Mouse (Mus musculus) embryonic facial prominence, embryonic 12.5 days (tissue): ENCODE measurements around the gene Itpr2. TPM values are rescaled to one million over a fixed set of nuclear protein-coding genes. Genes with fewer than 3 reads are reported as not detected.

Experiments
- ATAC-seq: fragments of 200-750 bp; cut with Nextera tagmentation; 2 replicates; pipeline ENCODE4 v1.8.0; 2017; ENCODE audit not compliant: insufficient number of reproducible peaks, insufficient read depth, low FRiP score, low TSS enrichment
- H3K27ac ChIP-seq: fragments of 300-500 bp; sonication (generic); 2 replicates; pipeline ENCODE4 v1.5.1; 2016; ENCODE audit warnings: mild to moderate bottlenecking
- H3K27me3 ChIP-seq: fragments of 300-500 bp; sonication (generic); 2 replicates; pipeline ENCODE4 v1.6.1; 2016; ENCODE audit warnings: mild to moderate bottlenecking, moderate library complexity
- H3K36me3 ChIP-seq: fragments of 300-500 bp; sonication (generic); 2 replicates; pipeline ENCODE4 v1.6.1; 2016; ENCODE audit warnings: mild to moderate bottlenecking
- H3K4me1 ChIP-seq: fragments of 300-500 bp; sonication (generic); 2 replicates; pipeline ENCODE4 v1.6.1; 2016
- H3K4me2 ChIP-seq: fragments of 300-500 bp; sonication (generic); replicated peaks from 2 replicates; pipeline ENCODE4 v1.6.1; 2016; ENCODE audit warnings: mild to moderate bottlenecking, moderate library complexity
- H3K4me3 ChIP-seq: fragments of 300-500 bp; sonication (generic); 2 replicates; pipeline ENCODE4 v1.5.1; 2016; ENCODE audit warnings: mild to moderate bottlenecking
- H3K9ac ChIP-seq: fragments of 300-500 bp; sonication (generic); 2 replicates; pipeline ENCODE4 v1.6.1; 2016; ENCODE audit warnings: mild to moderate bottlenecking, moderate library complexity
- H3K9me3 ChIP-seq: fragments of 300-500 bp; sonication (generic); 2 replicates; pipeline ENCODE4 v1.6.1; 2016; ENCODE audit warnings: mild to moderate bottlenecking, moderate library complexity
- WGBS: fragments of 180-500 bp; shearing (Covaris S2); methylation state at CpG from one replicate; pipeline ENCODE4 v1.1.7; 2016; 5-methylcytosine and 5-hydroxymethylcytosine counted together
- polyA plus RNA-seq: library from polyadenylated mRNA; unstranded; fragments of >200 nt; fragmentation: Nextera tagmentation; extraction: Ambion mirVana; gene quantifications from 2 replicates; pipeline ENCODE4 v1.2.1, GENCODE M21; 2016

Itpr2 gene
- polyA plus RNA-seq, 1 experiment from 2014 or later = 5.9 TPM

DNA sequence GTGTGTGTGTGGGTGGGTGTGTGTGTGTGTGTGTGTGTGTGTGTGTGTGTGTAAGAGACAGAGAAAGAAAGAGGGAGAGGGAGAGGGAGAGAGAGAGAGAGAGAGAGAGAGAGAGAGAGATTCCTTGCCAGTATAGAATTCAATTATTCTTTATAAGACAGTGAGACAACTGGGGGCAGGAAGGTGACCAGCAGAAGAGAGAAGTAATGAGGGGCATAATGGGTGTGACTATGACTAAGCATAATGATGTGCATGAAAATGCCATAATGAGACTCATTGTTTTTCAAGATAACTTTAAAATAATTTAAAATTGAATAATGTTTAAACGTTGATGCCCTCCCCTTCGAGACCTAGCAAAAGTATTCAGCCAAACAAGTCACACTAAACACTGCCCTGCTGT is 272.1 kb downstream of the Itpr2 start:
- ATAC-seq = no peak

DNA sequence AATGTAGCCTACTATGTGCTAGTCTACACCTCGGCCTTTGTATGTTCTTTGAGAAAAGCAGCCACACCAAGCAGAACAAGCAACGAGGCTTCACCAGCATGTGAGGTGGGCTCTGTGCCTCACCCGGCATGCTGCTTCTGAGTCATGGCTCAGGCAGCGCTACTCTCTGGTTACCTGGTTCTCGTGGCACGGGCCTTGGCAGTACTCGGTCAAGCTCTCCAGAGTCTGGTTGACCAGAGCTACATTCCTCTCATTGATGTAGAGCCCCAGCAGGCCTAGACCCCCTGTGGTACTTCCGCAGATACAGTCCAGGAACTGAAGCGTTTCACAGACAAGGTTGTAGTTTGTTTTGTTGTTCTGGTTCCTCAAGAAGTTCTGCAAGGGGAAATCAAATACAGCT is 272.5 kb downstream of the Itpr2 start:
- H3K4me3 ChIP-seq = no peak overlapping the region
- H3K4me1 ChIP-seq = 0 out of 2 replicates have a peak, but pooled peaks cover 8% of the 10 kb centered on the region
- WGBS = 69% methylated on average over 9 of the region's 9 CpGs
- ATAC-seq = no peak
- no peak overlapping the region for H3K27ac ChIP-seq
- no peak overlapping the region for H3K9ac ChIP-seq
- no peaks in the 10 kb centered on the region for H3K9me3 ChIP-seq
- no peak overlapping the region for H3K4me2 ChIP-seq
- H3K27me3 ChIP-seq = no peaks in the 10 kb centered on the region
- no peaks in the 10 kb centered on the region for H3K36me3 ChIP-seq

More for the DNA sequence above, 272.1 kb downstream of the Itpr2 start:
- Histone ChIP-seq H3K4me2 (no peak overlapping the region), H3K27ac (no peak overlapping the region), H3K4me3 (no peak overlapping the region), H3K36me3 (no peaks in the 10 kb centered on the region), H3K9me3 (no peaks in the 10 kb centered on the region), H3K9ac (no peak overlapping the region), H3K27me3 (no peaks in the 10 kb centered on the region), H3K4me1 (0 out of 2 replicates have a peak, but pooled peaks cover 8% of the 10 kb centered on the region)
- WGBS = 84% methylated on average over 2 of the region's 2 CpGs

DNA sequence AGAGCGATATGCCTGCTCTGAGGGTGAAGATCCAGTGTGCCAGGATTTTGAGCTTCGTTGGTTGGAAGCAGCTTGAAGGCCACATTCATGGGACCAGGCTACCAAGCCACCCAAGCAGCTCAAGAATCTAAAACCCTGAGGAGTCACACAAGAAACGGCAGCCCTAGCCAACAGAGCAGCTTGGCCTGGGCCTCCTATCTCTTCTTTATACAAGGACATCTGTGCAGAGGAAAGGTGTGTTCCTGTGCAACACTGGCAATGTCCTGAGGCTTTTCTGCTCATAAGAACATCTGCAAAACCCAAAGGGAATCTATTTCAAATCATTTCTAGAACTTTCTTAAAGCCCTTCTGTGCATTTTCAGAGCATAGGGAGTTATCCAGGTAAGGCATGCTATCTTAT is 274.0 kb downstream of the Itpr2 start:
- Histone ChIP-seq H3K27me3 (no peaks in the 10 kb centered on the region), H3K36me3 (no peaks in the 10 kb centered on the region), H3K9me3 (no peaks in the 10 kb centered on the region), H3K4me1 (0 out of 2 replicates have a peak, but pooled peaks cover 8% of the 10 kb centered on the region), H3K27ac (no peak overlapping the region), H3K9ac (no peak overlapping the region), H3K4me3 (no peak overlapping the region), H3K4me2 (no peak overlapping the region)
- ATAC-seq = no peak
- WGBS = 83% methylated on average over 3 of the region's 3 CpGs

DNA sequence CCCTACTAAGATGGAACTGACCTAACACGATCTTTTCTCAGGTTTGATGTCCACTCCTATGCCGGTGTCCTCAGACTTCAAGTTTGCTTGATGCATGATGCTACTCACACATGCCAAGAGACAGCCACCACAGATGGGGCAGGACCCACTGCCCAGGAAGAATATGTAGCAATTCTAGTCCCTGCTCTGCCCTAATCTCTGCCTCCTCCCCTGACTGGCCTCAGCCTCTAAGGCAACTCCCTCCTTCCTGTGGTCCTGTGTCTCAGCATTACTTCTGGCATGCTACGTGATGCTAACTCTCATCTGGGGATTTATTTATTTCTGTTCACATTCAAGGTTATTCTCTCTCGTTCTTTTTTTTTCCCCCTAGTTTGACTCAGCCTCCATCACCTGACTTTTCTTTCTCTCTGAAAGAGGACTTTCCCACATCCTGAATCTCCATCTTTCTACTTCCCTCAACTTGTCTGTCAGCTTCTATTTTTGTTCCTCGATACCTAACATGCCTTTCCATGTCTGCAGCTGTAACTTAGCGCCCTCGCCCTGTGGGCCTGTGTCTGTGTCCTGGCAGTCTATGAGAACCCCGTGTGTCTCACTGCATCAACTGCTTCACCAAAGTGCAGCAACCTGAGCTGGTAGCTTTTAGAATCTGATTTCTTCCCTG is 279.5 kb downstream of the Itpr2 start:
- no peak overlapping the region for H3K27ac ChIP-seq

DNA sequence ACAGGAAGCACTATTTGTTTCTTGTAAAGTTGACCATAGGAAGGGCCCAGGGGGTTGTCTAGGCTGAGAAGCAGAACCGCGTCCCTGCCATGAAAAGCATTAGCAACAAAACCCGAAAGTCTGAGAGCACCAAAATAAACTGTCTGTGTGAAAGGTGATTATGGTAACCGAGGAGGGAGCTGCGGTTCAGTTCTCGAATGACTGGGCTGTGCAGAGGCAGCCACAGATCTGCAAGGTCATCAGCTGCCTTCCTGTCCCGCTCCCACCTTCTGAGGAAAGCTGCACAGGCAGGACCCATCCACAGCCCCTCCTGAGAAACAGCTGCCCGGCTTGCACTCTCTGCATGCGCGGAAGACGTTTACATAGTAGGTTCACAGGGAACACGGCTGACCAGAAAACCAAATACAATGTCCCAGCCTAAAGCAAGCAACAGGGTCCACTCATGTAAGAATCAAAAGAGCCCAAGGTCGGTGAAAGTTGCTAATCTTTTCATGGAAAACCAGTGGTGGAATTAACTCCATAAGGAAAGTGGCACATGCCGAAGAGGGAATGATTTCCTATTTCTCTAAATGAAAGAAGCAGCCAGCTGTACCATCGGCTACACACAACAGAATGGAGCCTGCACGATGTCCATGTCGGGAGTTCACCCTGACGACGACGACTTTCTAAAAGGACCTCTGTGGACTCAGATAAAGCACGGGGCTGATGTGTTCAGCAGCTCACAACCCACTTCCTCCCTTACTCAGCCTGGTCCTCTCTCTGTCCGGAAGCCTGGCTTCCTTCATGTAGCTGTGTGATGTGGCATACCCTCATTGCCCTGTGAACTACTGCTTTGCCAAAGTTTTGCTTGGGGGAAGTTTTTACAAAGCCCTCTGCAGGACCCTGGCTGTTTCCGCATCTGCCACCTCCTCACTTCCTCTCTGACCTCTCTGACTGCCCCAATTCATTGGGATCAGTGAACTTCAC is 280.4 kb downstream of the Itpr2 start:
- no peak overlapping the region for H3K4me2 ChIP-seq
- 0 out of 2 replicates have a peak overlapping the region, but pooled peaks have one; percentile 55 for H3K27ac ChIP-seq
- no peaks in the 10 kb centered on the region for H3K27me3 ChIP-seq
- H3K36me3 ChIP-seq = no peaks in the 10 kb centered on the region
- H3K9ac ChIP-seq = no peak overlapping the region
- ATAC-seq = no peak
- no peaks in the 10 kb centered on the region for H3K9me3 ChIP-seq
- WGBS = 54% methylated on average over 23 of the region's 23 CpGs
- no peak overlapping the region for H3K4me3 ChIP-seq
- peaks cover 20% of the 10 kb centered on the region for H3K4me1 ChIP-seq

More for the DNA sequence above, 279.5 kb downstream of the Itpr2 start:
- H3K9me3 ChIP-seq = no peaks in the 10 kb centered on the region
- H3K9ac ChIP-seq = no peak overlapping the region
- H3K4me3 ChIP-seq = no peak overlapping the region
- 62% methylated on average over 8 of the region's 8 CpGs for WGBS
- no peaks in the 10 kb centered on the region for H3K27me3 ChIP-seq
- no peak for ATAC-seq
- no peak overlapping the region for H3K4me2 ChIP-seq
- H3K36me3 ChIP-seq = no peaks in the 10 kb centered on the region
- H3K4me1 ChIP-seq = peaks cover 20% of the 10 kb centered on the region

DNA sequence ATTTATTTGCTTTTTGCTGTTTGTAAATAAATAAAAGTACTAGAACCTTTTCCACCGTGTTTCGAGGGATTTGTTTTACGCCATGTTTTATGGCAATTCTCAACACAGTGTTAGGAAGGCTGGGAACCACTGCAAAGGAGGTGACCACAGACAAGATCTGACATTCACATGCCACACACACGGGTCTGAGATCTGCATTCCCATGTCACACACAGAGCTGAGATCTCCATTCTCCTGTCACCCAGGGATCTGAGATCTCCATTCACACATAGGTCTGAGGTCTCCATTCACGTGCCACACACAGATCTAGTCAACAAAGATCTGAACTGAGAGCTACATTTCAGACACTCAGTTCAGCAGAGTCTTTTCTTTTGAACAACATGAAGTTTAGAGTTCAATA is 282.0 kb downstream of the Itpr2 start:
- Histone ChIP-seq H3K4me1 (peaks cover 20% of the 10 kb centered on the region), H3K27me3 (no peaks in the 10 kb centered on the region), H3K9ac (no peak overlapping the region), H3K4me2 (no peak overlapping the region), H3K4me3 (no peak overlapping the region), H3K9me3 (no peaks in the 10 kb centered on the region), H3K36me3 (no peaks in the 10 kb centered on the region), H3K27ac (no peak overlapping the region)
- WGBS = 86% methylated on average over 5 of the region's 5 CpGs
- ATAC-seq = no peak

DNA sequence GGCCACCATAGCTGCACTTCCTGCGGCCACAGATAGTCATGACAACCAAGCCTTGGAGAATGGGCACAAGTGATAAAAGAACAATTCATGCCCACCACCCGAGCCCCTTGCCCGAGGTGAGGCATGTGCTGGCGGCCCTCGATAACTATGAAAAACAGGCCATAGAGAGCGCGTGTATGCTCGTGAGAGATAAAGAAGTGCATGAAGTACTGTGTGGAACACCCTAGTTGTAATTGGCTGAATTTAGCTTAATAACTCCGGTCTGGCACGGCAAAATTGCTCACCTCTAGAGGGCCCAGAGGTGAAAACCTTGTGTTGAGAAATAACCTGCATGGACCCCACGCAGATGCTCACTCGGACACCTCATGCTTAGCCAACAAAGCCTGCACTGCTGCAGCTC is 282.5 kb downstream of the Itpr2 start:
- no peaks in the 10 kb centered on the region for H3K27me3 ChIP-seq
- 87% methylated on average over 12 of the region's 12 CpGs for WGBS

DNA sequence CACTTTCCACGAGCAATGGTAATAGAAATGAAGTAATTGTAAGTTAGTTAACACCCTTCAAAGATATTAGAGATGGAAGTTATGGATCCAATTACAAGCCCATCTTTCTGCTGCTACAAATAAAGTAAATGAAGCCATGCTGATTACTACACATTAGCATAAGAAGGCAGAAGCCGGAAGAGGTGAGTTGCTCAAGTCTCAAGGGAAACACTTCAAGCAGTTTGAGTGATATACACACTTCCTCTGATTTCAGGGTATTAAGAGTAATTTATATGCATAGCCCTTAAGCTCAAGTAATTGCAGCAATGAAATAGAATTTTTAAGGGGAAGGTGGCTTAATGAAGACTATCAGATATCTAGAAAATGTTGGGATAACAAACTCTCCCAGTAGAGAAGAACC is 286.7 kb downstream of the Itpr2 start:
- Histone ChIP-seq H3K27ac (no peak overlapping the region), H3K36me3 (no peaks in the 10 kb centered on the region), H3K4me3 (no peak overlapping the region), H3K9ac (no peak overlapping the region), H3K27me3 (no peaks in the 10 kb centered on the region), H3K9me3 (no peaks in the 10 kb centered on the region), H3K4me2 (no peak overlapping the region), H3K4me1 (no peaks in the 10 kb centered on the region)
- WGBS = 64% methylated on average over 2 of the region's 2 CpGs
- no peak for ATAC-seq

More for the DNA sequence above, 282.5 kb downstream of the Itpr2 start:
- H3K9me3 ChIP-seq = no peaks in the 10 kb centered on the region
- H3K4me2 ChIP-seq = no peak overlapping the region
- no peaks in the 10 kb centered on the region for H3K36me3 ChIP-seq
- peaks cover 20% of the 10 kb centered on the region for H3K4me1 ChIP-seq
- ATAC-seq = no peak
- no peak overlapping the region for H3K4me3 ChIP-seq
- H3K9ac ChIP-seq = no peak overlapping the region
- H3K27ac ChIP-seq = no peak overlapping the region

DNA sequence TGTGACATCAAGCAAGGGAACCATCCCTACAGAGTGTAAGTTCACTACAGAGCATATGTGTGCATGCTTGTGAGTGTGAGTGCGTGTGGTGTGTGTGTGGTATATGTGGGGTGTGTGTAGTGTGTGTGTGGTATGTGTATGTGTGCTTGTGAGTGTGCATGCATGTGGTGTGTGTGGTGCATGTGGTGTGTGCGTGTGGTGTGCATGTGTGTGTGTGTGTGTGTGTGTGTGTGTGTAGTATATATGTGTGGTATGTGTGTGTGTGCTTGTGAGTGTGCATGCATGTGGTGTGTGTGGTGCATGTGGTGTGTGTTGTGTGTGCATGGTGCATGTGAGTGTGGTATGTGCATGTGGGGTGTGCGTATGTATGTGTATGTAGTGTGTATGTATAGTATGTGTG is 289.7 kb downstream of the Itpr2 start:
- no peaks in the 10 kb centered on the region for H3K36me3 ChIP-seq
- H3K4me2 ChIP-seq = no peak overlapping the region
- no peaks in the 10 kb centered on the region for H3K9me3 ChIP-seq
- no peak overlapping the region for H3K27ac ChIP-seq
- WGBS = 95% methylated on average over 3 of the region's 3 CpGs
- no peaks in the 10 kb centered on the region for H3K27me3 ChIP-seq
- H3K9ac ChIP-seq = no peak overlapping the region
- no peak overlapping the region for H3K4me3 ChIP-seq
- no peak for ATAC-seq
- no peaks in the 10 kb centered on the region for H3K4me1 ChIP-seq

DNA sequence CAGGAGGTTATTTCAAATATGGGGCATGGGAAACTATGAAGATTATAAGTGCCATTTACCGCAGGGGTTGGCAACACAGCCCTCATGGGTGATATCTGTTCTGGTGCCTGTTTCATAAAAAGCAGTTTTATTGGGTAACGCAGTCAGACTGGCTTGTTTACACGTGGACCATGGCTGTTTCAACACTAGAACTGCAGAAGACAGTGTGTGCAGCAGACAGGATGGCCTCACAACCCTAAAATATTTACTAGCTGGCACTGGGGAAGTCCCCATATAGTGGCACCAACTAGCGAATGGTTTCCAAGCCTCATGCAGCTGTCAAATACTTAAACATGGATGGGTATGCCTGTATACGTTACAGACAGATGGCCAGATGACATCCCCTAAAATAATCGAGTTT is 290.8 kb downstream of the Itpr2 start:
- 83% methylated on average over 6 of the region's 6 CpGs for WGBS
- Histone ChIP-seq H3K4me1 (no peaks in the 10 kb centered on the region), H3K27me3 (no peaks in the 10 kb centered on the region), H3K9ac (no peak overlapping the region), H3K4me2 (no peak overlapping the region), H3K9me3 (no peaks in the 10 kb centered on the region), H3K27ac (no peak overlapping the region), H3K36me3 (no peaks in the 10 kb centered on the region), H3K4me3 (no peak overlapping the region)
- ATAC-seq = no peak

DNA sequence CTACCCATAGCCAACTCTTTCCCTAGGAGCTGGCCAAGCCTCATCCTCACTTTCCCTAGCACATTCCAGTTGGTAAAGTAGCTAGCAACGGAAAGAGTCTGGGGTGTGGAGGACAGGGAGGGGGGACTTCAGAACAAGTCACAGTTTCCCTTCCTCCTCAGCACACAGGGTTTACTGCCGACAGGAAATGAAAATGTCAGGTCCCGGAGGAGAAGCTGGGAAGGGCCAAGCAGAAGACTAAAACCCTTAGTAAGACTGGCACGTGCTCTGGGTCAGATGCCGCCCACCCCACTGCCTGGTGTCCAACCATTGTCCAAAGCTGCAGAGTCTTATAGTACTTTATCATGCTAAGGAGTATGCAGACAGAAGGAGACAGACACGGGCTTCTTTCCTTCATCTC is 293.0 kb downstream of the Itpr2 start:
- no peak overlapping the region for H3K9ac ChIP-seq
- H3K4me3 ChIP-seq = no peak overlapping the region
- H3K27me3 ChIP-seq = no peaks in the 10 kb centered on the region
- no peak overlapping the region for H3K4me2 ChIP-seq
- no peaks in the 10 kb centered on the region for H3K9me3 ChIP-seq
- WGBS = 62% methylated on average over 6 of the region's 6 CpGs
- ATAC-seq = no peak
- H3K27ac ChIP-seq = no peak overlapping the region
- H3K4me1 ChIP-seq = no peaks in the 10 kb centered on the region
- no peaks in the 10 kb centered on the region for H3K36me3 ChIP-seq
